Mouse (Mus musculus) adrenal gland, postnatal 0 days (tissue): ENCODE data around the gene Tnfsfm13. TPM values are rescaled to one million over a fixed set of nuclear protein-coding genes. Genes with fewer than 3 reads are reported as not detected.
A peak's percentile ranks its signal among the peaks of the same experiment; 100 is the strongest.

Source experiments
- microRNA-seq: library from miRNA; unstranded; fragments of <30 nt; microRNA quantifications from one replicate; pipeline ENCODE4, GENCODE M21; 2016; ENCODE audit warnings: borderline replicate concordance; ENCODE audit not compliant: insufficient number of aligned reads
- polyA plus RNA-seq: library from polyadenylated mRNA; unstranded; fragments of >200 nt; fragmentation: Nextera tagmentation; extraction: Ambion mirVana; gene quantifications from 2 replicates; pipeline ENCODE4 v1.2.1, GENCODE M21; 2015

The Tnfsfm13 gene
- polyA plus RNA-seq, result 9.2 and 12.7 TPM in 2 replicates

DNA sequence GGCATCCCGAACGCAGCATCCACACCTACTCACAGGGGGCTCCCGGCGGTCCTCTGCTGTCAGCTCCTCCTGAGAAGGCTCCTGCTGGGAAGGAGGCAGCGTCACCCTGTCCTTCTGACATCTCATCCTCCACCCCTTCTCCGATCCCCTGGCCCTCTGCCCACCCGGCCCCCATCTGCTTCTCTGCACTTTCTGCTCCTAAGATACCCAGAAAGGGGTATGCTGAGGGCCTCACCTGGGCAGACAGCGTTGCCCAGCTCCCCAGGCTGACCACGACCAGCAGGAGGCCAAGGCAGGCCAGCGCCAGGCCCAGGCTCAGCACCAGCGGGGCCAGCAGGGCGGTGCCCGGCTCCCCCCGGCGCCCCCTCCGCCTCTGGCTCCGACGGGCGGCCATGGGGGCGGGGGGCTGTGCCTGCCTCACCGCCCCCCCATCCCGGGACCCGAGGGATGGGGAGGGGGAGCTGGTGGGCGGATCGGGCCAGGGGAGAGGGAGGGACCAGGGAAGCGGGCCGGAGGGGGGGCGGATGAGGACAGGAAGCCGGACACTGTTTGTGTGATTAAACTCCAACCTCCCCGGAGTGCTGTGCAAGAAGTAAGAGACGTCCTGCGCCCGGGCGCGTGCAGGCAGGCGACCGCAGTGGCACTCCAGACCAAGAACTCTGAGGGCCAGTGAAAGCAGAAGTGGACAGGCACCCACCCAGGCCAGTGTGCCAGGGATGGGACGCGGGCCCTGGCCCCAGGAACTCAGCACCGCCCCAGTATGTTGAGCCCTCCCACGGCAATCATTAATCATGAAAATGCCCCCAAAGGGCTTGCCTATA, at the start of gene Tnfsfm13, which contains the start of gene Tnfsf12:
Tnfsfm13 (minus strand) TSS at position 738 of the 821 bp plus-strand sequence.
Tnfsf12 (minus strand) TSS at position 489 of the 821 bp plus-strand sequence.

DNA sequence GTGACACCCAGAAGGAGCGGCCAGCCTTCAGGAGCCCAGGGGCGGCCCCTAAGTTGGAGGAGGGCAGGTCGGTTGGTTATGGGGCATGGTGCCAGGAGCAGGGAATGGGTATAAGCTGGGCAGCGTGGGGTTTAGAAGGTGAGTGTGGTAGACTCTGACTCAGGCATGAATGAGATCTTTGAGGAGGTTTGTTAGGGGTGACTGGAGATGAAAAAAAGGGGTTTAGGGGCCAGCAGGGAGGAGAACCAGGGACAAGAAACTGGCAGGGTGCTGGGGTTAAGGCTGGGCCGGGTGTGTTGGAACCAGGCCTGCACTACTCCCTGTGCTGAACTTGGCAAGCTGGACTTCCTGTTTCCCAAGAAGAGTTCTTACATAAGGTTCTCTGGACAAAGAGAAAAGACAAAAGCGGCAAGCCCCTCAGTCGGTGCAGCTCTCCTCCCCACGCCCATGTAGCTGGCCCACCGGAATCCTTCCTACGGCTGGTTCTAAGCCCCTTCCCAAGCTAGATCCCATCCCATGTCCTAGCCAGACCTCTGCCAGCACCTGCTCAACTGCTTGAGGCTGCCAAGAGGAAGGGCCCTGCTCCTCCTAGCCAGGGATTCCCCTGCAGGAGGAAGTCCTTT, 10.3 kb downstream of the Tnfsfm13 start, which contains the start of gene Tnfsf13:
Tnfsf13 (minus strand) TSS at position 259 of the 623 bp plus-strand sequence.

DNA sequence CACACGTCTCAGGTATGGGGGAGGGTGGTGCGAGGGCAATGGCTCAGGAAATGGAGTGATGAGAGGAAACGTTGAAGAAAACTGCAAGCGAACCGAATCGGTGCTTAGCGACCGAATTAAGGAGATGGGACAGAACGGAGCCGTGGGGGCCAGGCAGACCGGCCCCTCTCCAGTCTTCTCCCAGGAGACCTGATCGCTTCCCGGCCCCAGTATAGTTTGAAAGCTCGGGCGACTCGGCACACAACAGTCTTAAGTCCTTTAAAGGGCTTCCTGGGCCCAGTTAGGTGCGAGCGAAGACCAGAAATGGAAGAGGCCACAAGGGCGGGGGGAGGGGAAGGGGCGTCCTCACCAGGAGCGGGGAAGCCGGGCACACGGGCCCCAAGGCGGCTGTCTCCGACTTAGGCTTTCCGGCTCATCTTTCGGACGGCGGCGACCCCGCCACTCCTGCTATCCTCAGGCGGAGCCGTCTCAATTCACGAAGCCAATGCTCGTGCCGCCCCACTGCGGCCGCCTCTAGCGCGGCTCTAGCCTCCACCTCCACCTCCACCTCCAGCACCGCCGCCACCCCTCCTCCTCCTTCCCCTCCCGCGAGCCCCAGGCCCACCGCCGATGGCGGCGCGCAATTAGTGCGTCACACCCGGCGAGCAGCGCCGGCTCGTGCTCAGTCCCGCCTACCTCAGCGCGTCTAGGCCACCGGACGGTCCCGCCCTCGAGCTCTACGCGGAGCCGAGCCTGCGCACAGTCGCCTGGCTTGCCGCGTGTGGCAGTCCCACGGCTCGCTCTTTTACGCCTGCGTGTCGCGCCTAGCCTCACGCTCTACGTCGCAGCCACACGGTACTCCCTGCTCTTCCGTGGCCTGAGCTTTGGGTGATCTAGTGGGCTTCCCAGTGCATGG, 14.3 kb downstream of the Tnfsfm13 start, which contains the start of gene Senp3:
Senp3 (minus strand) TSS at position 771 of the 895 bp plus-strand sequence.

DNA sequence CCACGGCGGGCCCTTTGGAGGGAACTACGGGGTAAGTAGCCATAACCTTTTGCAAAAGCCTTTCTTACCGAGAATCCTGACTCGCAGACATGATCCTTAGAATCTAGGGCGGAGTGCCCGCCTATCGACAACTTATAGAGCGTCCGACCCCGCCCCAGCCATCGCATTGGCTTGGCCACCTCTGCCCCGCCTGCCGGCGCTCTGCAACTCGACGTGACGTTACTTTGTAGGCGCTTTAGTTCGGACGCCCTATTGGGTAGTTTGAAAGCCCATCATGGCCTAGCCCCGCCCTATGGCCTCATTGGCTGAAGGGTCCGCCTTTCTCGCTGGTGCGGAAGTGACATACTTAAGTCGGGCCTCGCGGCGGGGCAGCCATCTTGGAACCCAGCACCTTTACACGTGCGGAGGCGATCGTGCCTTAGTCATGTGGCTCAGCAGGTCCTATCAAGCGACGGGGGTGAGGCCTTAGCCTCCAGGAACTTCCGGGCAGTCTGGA, 23.6 kb downstream of the Tnfsfm13 start, which contains the start of gene Eif4a1:
Eif4a1 (minus strand) TSS at position 213 of the 496 bp plus-strand sequence.

DNA sequence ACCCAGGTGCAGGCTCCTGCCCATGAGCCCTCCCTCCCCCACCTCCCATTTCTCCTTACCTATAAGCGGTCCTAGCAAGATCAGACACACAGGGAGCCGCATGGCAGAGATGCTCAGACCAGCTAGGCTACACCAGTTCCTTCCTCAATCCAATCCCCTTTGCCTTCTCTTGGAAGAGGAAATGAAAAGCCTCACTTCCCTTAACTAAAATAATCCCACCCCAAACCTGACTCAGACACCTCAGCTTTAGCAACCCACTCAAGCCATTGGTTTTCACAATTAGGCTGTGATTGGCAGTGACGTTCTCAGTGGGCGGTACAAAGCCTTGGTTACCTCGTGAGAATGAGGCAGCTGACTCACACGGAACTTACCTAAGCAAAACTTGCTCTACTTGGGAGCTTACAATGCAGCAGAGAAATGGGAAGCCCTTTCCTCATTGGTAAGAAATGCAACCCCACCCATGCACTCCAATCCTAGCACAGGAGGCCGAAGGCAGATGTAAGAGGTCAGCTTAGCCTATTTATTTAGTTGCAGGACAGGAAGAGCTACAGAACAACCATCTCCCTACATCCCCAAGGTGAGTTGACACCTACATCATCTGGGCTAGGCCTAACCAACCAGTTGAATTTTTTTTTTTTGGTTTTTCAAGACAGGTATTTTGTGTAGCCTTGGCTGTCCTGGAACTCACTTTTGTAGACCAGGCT, 29.8 kb downstream of the Tnfsfm13 start, which contains the start of gene Cd68:
Cd68 (minus strand) TSS at position 193 of the 704 bp plus-strand sequence.

DNA sequence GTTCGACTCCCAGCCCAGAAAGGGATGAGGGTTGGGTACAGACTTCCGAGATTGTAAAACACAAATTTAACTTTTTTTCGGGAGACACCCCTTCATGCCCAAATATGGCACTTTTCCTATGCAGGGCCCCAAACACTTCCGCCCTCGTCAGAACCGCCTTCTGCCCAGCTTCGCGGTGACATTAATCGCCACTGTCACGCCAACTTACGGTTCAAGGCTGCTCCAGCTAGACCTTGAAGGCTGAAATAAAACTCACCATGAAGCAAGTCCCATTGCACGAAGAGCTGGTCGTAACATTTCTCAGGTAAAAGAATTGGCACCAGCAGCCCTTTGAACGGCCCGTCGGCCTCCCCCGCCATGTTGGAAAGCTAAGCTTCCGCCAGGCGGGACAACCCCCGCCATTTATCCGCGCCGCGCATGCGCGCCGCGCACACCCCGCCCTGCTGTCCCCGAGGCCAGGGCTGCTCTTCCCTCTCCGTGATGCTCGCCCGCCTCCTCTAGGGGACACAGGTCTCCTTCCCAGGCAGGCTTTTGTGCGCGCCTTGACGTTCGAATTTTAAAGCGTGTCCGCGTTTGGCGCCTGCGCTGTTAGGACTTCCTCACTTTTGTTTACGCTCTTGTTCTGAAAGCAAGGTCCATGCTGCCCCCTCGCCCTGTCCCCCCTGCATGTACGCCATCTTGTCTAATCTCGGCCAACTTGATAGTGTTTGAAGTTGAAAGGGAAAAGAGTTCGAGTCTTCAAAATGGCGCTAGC, 33.5 kb downstream of the Tnfsfm13 start, which contains the start of gene Mpdu1:
Mpdu1 (minus strand) TSS at position 430 of the 754 bp plus-strand sequence.

DNA sequence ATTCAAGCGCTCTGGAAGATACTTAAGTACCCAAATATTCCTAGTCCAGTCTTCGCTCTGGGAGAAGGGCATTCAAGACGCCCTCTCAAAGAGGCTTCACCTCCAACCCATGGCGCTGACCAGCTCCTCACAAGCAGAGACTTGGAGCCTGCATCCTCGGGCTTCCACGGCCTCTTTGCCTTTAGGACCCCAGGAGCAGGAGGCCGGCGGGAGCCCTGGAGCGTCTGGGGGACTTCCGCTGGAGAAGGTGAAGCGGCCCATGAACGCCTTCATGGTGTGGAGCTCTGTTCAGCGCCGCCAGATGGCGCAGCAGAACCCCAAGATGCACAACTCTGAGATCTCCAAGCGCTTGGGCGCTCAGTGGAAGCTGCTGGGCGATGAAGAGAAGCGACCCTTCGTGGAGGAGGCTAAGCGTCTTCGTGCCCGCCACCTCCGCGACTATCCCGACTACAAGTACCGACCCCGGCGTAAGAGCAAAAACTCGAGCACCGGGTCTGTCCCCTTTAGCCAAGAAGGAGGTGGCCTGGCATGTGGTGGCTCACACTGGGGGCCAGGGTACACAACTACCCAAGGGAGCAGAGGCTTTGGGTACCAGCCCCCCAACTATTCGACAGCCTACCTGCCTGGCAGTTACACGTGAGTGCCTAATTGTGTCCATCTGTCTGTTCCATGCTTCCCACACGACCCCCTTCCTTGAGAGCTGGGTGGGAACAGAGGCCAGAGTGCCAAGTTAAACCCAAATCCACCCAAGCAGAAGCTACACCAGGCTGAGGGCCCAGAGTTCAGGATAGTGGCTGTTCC, 40.4 kb downstream of the Tnfsfm13 start, which contains the start of gene Sox15:
Sox15 (plus strand) TSS at position 51 of the 801 bp plus-strand sequence.

Small RNA genes within 50 kb of the gene (microRNA-seq; reads per million reads assigned to microRNA genes)
- gene Mir1934, result 3.5 reads per million, percentile 1 among the genes with 10 or more reads in this experiment
- not detected for gene Mir467f

Other genes with a start within 250 kb of the Tnfsfm13 start
- 0.30 and 1.3 TPM in 2 replicates for gene Dnah2, start 147.0 kb downstream of the Tnfsfm13 start, polyA plus RNA-seq
- 9.0 and 17.2 TPM in 2 replicates for gene Efnb3, start 135.9 kb downstream of the Tnfsfm13 start, polyA plus RNA-seq
- gene Wrap53, start 115.8 kb downstream of the Tnfsfm13 start, polyA plus RNA-seq, result 10.6 and 11.8 TPM in 2 replicates
- gene Trp53, start 115.7 kb downstream of the Tnfsfm13 start, polyA plus RNA-seq, result 50.4 and 67.8 TPM in 2 replicates
- 25.4 and 32.3 TPM in 2 replicates for gene Atp1b2, start 90.2 kb downstream of the Tnfsfm13 start, polyA plus RNA-seq
- gene Shbg, start 78.2 kb downstream of the Tnfsfm13 start, polyA plus RNA-seq, result 0.14 TPM in 1 of 2 replicates, not detected in the other
- 41.0 and 44.3 TPM in 2 replicates for gene Sat2, start 74.1 kb downstream of the Tnfsfm13 start, polyA plus RNA-seq
- 17.0 and 23.2 TPM in 2 replicates for gene Fxr2, start 63.1 kb downstream of the Tnfsfm13 start, polyA plus RNA-seq
- gene Sox15, start 40.8 kb downstream of the Tnfsfm13 start, polyA plus RNA-seq, result not detected in 2 replicates
- gene Mpdu1, start 33.5 kb downstream of the Tnfsfm13 start, polyA plus RNA-seq, result 75.5 and 97.1 TPM in 2 replicates
- 34.5 TPM in 2 replicates for gene Cd68, start 29.9 kb downstream of the Tnfsfm13 start, polyA plus RNA-seq
- 393 and 466 TPM in 2 replicates for gene Eif4a1, start 23.7 kb downstream of the Tnfsfm13 start, polyA plus RNA-seq
- 46.6 and 53.5 TPM in 2 replicates for gene Senp3, start 14.0 kb downstream of the Tnfsfm13 start, polyA plus RNA-seq
- 0.80 TPM in 2 replicates for gene Tnfsf13, start 10.3 kb downstream of the Tnfsfm13 start, polyA plus RNA-seq
- gene Tnfsf12, start 249 bp downstream of the Tnfsfm13 start, polyA plus RNA-seq, result 17.7 and 26.1 TPM in 2 replicates
- 18.7 and 21.8 TPM in 2 replicates for gene Polr2a, start 62.5 kb upstream of the Tnfsfm13 start, polyA plus RNA-seq
- gene Slc35g3, start 65.9 kb upstream of the Tnfsfm13 start, polyA plus RNA-seq, result 0.22 TPM in 1 of 2 replicates, not detected in the other
- 3.7 and 4.4 TPM in 2 replicates for gene Zbtb4, start 69.8 kb upstream of the Tnfsfm13 start, polyA plus RNA-seq
- gene Chrnb1, start 99.8 kb upstream of the Tnfsfm13 start, polyA plus RNA-seq, result 1.9 and 2.8 TPM in 2 replicates
- 0.91 and 0.92 TPM in 2 replicates for gene Fgf11, start 105.8 kb upstream of the Tnfsfm13 start, polyA plus RNA-seq
- 1.4 and 1.8 TPM in 2 replicates for gene Tmem102, start 109.5 kb upstream of the Tnfsfm13 start, polyA plus RNA-seq
- not detected in 2 replicates for gene Gm39566, start 119.2 kb upstream of the Tnfsfm13 start, polyA plus RNA-seq
- gene Spem2, start 122.4 kb upstream of the Tnfsfm13 start, polyA plus RNA-seq, result not detected in 2 replicates
- not detected in 2 replicates for gene Spem1, start 126.1 kb upstream of the Tnfsfm13 start, polyA plus RNA-seq
- 3.1 and 4.3 TPM in 2 replicates for gene Nlgn2, start 141.7 kb upstream of the Tnfsfm13 start, polyA plus RNA-seq
- 479 and 845 TPM in 2 replicates for gene Tmem256, start 142.4 kb upstream of the Tnfsfm13 start, polyA plus RNA-seq
- 74.4 and 74.8 TPM in 2 replicates for gene Plscr3, start 150.3 kb upstream of the Tnfsfm13 start, polyA plus RNA-seq
- gene Tnk1, start 162.6 kb upstream of the Tnfsfm13 start, polyA plus RNA-seq, result 0.19 and 0.47 TPM in 2 replicates
- gene Tmem95, start 181.9 kb upstream of the Tnfsfm13 start, polyA plus RNA-seq, result not detected in 2 replicates
- 4.1 and 5.2 TPM in 2 replicates for gene Kctd11, start 185.3 kb upstream of the Tnfsfm13 start, polyA plus RNA-seq
- 0.73 and 0.76 TPM in 2 replicates for gene Acap1, start 199.4 kb upstream of the Tnfsfm13 start, polyA plus RNA-seq
- 4.3 TPM in 2 replicates for gene 2810408A11Rik, start 204.9 kb upstream of the Tnfsfm13 start, polyA plus RNA-seq
- gene Neurl4, start 205.0 kb upstream of the Tnfsfm13 start, polyA plus RNA-seq, result 3.7 and 4.1 TPM in 2 replicates
- gene Gps2, start 217.8 kb upstream of the Tnfsfm13 start, polyA plus RNA-seq, result 48.8 and 63.0 TPM in 2 replicates
- 749 and 924 TPM in 2 replicates for gene Eif5a, start 225.9 kb upstream of the Tnfsfm13 start, polyA plus RNA-seq
- gene Ybx2, start 239.7 kb upstream of the Tnfsfm13 start, polyA plus RNA-seq, result 0.27 and 0.40 TPM in 2 replicates